Mouse (Mus musculus) G1E-ER4 (cell line): ENCODE data around the gene Rpl19. TPM values are rescaled to one million over a fixed set of nuclear protein-coding genes. Genes with fewer than 3 reads are reported as not detected.

Experiments used
- GATA1 ChIP-seq: IDR thresholded peaks from one replicate; pipeline ENCODE4 v1.8.0; 2012; ENCODE audit warnings: low read length, inconsistent platforms
- polyA plus RNA-seq: library from polyadenylated mRNA; stranded (reverse); fragments of >175 nt; gene quantifications from 2 replicates; pipeline ENCODE4 v1.2.3, GENCODE M21; 2012

Gene Rpl19
- polyA plus RNA-seq, 1 experiment: 2,415 TPM

DNA sequence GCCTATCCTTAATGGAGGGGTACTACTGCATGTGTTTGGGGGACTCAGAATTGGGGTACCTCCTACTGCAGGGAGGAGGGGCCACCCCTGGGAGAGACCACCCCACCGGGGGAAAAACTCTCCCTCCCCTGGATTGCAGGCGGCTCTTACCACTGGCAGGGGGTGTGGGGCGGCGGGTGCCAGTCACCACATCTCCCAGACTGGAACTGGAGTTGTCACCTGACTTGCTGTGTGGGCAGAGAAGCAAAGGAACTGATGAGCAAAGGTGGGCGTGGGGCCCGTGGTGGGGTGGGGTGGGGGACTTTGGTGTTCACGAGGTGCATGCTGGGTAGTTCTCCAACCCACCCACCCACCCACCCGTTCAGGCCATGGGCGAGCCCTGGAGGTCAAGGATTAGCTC, 14.8 kb upstream of the Rpl19 start:
- no peak for TF ChIP-seq GATA1

DNA sequence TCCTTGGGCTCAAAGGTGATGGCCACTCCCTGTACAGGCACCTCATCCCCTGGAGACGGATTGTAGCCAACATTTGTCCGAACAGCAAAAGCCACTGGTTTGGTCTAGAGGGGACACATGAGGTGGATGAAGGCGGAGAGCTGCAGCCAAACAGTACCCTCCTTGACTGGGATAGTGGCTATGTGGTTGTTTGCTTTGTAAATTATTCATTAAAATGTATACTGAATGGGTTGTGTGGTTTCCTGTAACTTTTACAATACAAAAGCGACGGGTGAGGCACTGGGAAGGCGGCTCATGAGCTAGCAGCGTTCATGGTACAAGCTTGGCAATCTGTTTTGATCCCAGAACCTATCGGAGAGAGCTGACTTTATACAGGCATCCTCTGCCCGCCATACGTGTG, 13.7 kb upstream of the Rpl19 start:
- TF ChIP-seq GATA1: no peak

DNA sequence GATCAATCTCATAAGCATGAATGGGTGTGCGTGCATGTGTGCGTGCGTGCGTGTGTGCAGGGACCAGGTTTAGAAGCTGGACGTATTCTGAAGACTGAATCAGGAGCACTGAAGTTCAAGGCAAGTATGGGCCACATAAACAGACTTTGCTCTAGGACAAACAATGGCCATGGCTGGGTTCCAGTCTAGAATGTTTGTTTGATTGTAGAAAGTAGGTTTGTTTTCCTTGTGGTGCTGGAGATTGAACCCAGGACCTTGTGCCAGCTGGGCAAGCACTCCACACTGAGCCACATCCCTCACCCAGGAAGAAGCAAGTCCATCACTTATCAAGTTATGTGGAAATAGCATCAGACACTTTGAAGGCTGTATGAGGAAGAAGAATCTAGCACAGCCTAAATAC, 10.3 kb upstream of the Rpl19 start:
- no peak for TF ChIP-seq GATA1

- no peak for TF ChIP-seq GATA1
Measured at GRCm38 (mm10) chr11:98016824-98017223, 9.7 kb upstream of the Rpl19 start.

GRCm38 (mm10) chr11:98018222-98018621, 8.3 kb upstream of the Rpl19 start:
- TF ChIP-seq GATA1: no peak

- no peak for TF ChIP-seq GATA1
Measured at GRCm38 (mm10) chr11:98018858-98019641, 7.5 kb upstream of the Rpl19 start.

- TF ChIP-seq GATA1: no peak
Measured at GRCm38 (mm10) chr11:98019883-98020610, 6.5 kb upstream of the Rpl19 start.

GRCm38 (mm10) chr11:98020710-98021109, 5.8 kb upstream of the Rpl19 start:
- TF ChIP-seq GATA1: no peak

- TF ChIP-seq GATA1: no peak
Measured at GRCm38 (mm10) chr11:98021118-98021517, 5.4 kb upstream of the Rpl19 start.

GRCm38 (mm10) chr11:98021565-98022252, 4.8 kb upstream of the Rpl19 start:
- TF ChIP-seq GATA1: no peak

GRCm38 (mm10) chr11:98022253-98022554, 4.3 kb upstream of the Rpl19 start:
- no peak for TF ChIP-seq GATA1

- no peak for TF ChIP-seq GATA1
Measured at GRCm38 (mm10) chr11:98022555-98023371, 3.7 kb upstream of the Rpl19 start, which contains the start of gene Cacnb1. Gene Cacnb1, minus strand, starts transcription at chr11:98023034.

- TF ChIP-seq GATA1: no peak
Measured at GRCm38 (mm10) chr11:98024516-98024915, 2.0 kb upstream of the Rpl19 start.

DNA sequence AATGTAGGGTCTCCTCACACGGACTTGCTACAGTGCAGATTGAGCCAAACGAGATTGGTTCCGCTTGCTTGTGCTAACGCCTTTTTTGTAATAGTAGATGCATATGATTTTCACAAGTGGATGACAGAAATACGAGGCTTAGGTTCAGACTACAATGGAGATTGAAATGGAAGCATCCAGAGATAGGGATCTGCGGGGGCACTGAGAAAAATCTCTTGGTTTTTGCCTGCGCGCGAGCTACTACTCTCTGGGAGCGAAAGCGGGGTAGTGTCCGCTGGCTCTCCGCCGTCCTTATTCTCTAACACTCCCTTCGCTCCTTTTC, 301 bp upstream of the Rpl19 start:
- no peak for TF ChIP-seq GATA1

GRCm38 (mm10) chr11:98027297-98027688, 783 bp downstream of the Rpl19 start:
- no peak for TF ChIP-seq GATA1

DNA sequence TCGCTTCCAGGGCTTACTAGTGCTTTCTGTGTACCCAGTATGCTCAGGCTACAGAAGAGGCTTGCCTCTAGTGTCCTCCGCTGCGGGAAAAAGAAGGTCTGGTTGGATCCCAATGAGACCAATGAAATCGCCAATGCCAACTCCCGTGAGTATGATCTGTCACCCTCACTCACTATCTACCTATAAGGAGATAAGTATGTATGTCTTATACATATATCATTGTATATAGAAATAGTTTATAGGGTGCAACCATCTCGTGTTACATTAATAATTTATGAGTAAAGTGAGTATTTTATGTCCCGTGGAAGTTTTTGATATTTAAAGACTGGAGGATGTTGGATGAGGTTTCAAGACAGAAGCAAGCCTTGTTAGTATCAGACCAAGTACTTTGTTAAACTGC, 1.3 kb downstream of the Rpl19 start:
- no peak for TF ChIP-seq GATA1
